Mouse (Mus musculus) ES-Bruce4 (cell line): ENCODE measurements around the gene Tmem203.

Experiments used
- CTCF ChIP-seq: IDR thresholded peaks from one replicate; pipeline ENCODE4 v1.8.1; 2011; ENCODE audit warnings: low read depth, low read length
- POLR2A ChIP-seq: IDR thresholded peaks from one replicate; pipeline ENCODE4 v1.8.1; 2011; ENCODE audit warnings: low read length; ENCODE audit not compliant: insufficient read depth

DNA sequence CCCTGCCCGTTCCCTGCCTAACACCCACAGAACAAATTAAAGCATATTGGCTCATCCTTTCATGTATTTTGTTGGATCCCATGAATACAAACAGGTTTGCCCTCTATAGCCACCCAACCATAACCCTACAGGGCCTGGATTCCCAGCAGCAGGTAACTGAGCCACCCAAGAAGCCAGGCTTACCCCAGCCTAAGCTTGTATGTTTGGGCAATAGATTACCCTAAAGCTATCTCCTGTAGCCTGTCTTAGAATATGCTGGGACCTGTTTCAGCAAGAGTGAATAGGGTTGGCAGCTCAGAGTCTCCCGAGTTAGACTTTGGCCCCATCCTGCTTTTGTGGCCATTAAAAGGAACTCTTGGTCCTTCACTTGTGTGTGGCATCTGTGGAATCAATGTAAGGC is 30.3 kb downstream of the Tmem203 start:
- TF ChIP-seq CTCF (no peak), POLR2A (no peak)
